Mouse (Mus musculus) myocyte (in vitro differentiated cells): Measurements from ENCODE around the gene Bcorl1.

ENCODE experiments used
- CEBPB ChIP-seq: IDR thresholded peaks from 2 replicates; pipeline ENCODE4 v1.6.1; 2011; ENCODE audit warnings: mild to moderate bottlenecking, moderate library complexity; ENCODE audit not compliant: poor library complexity, insufficient read depth, severe bottlenecking
- E2F4 ChIP-seq: IDR thresholded peaks from one replicate; pipeline ENCODE4 v1.6.1; 2011; ENCODE audit warnings: mild to moderate bottlenecking, control low read depth, moderate library complexity; ENCODE audit not compliant: insufficient read depth
- MAX ChIP-seq: IDR thresholded peaks from one replicate; pipeline ENCODE4 v1.6.1; 2011; ENCODE audit warnings: low read depth, mild to moderate bottlenecking, control low read depth
- MYOD1 ChIP-seq, 3 experiments: IDR thresholded peaks; one replicate each; pipeline ENCODE4 v1.6.1; 2011; ENCODE audit warnings: control low read depth in 2 of 3, low read depth in 2 of 3, mild to moderate bottlenecking in 2 of 3, moderate library complexity in 1 of 3; ENCODE audit not compliant: insufficient read length in 2 of 3, control insufficient read depth in 1 of 3
- MYOG ChIP-seq, 3 experiments: IDR thresholded peaks; one replicate each; pipeline ENCODE4 v1.6.1; 2011; ENCODE audit warnings: control low read depth in 2 of 3, low read depth in 2 of 3, mild to moderate bottlenecking in 2 of 3; ENCODE audit not compliant: insufficient read length in 2 of 3, control insufficient read depth in 1 of 3, insufficient read depth in 1 of 3
- POLR2A ChIP-seq: IDR thresholded peaks from one replicate; pipeline ENCODE4 v1.6.1; 2011; ENCODE audit warnings: low read depth, mild to moderate bottlenecking, control low read depth, moderate library complexity; ENCODE audit not compliant: insufficient read length
- POLR2AphosphoS2 ChIP-seq: IDR thresholded peaks from one replicate; pipeline ENCODE4 v1.6.1; 2011; ENCODE audit warnings: low read depth, control low read depth; ENCODE audit not compliant: insufficient read length
- REST ChIP-seq: IDR thresholded peaks from one replicate; pipeline ENCODE4 v1.6.1; 2011; ENCODE audit warnings: mild to moderate bottlenecking, control low read depth, moderate library complexity; ENCODE audit not compliant: insufficient read depth, insufficient read length
- SRF ChIP-seq: IDR thresholded peaks from one replicate; pipeline ENCODE4 v1.6.1; 2011; ENCODE audit warnings: low read depth; ENCODE audit not compliant: control insufficient read depth, insufficient read length
- TCF12 ChIP-seq: IDR thresholded peaks from one replicate; pipeline ENCODE4 v1.6.1; 2011; ENCODE audit warnings: mild to moderate bottlenecking, control low read depth; ENCODE audit not compliant: poor library complexity, insufficient read depth, severe bottlenecking
- TCF3 ChIP-seq: IDR thresholded peaks from one replicate; pipeline ENCODE4 v1.6.1; 2011; ENCODE audit warnings: low read depth, control low read depth; ENCODE audit not compliant: insufficient read length
- USF1 ChIP-seq: IDR thresholded peaks from one replicate; pipeline ENCODE4 v1.6.1; 2011; ENCODE audit warnings: low read depth, mild to moderate bottlenecking, control low read depth, moderate library complexity

DNA sequence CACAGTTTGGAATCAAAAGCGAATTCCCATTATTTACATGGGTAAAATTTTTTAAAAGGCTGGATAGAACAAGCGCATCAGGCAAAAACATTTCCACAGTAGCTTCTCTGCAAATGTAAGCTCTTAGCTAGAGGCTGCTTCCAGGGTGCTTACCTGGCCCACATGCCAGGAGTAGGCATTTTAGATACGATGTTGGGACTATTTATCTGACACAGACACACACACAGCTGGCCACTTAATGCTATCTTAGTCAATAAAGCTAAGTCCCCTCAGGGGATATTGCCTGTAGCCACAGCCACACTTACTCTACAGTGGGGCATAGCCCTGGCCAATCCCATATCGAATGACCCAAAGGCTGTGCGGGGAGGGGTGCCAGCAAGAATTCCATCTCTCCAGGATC is 29.4 kb upstream of the Bcorl1 start:
- TF ChIP-seq POLR2A (no peak), REST (no peak), TCF12 (no peak), CEBPB (no peak), MAX (no peak), MYOD1 (IDR thresholded peaks at IDR 0.05; ENCODE audit: control insufficient read depth in 1 of 3, insufficient read length in 2 of 3, low read depth in 2 of 3) (no peak), SRF (no peak), POLR2AphosphoS2 (no peak), E2F4 (no peak), MYOG (IDR thresholded peaks at IDR 0.05; ENCODE audit: control insufficient read depth in 1 of 3, insufficient read depth in 1 of 3, insufficient read length in 2 of 3, low read depth in 2 of 3) (no peak), TCF3 (no peak), USF1 (no peak)
